Mouse (Mus musculus): ENCODE data around the gene Cdt1.

GRCm38 (mm10) chr8:122580926-122581325 lies 13.1 kb downstream of the Cdt1 start:
- TF ChIP-seq EP300 (IDR thresholded peaks at IDR 0.05; ENCODE audit: low read depth) (no peak), CTCF (IDR thresholded peaks at IDR 0.05; ENCODE audit: low read depth) (no peak)

Measured in liver, postnatal 0 days (tissue).